Mouse (Mus musculus): Measurements from ENCODE around the gene Egfl8. TPM values are rescaled to one million over a fixed set of nuclear protein-coding genes. Genes with fewer than 3 reads are reported as not detected.

Gene Egfl8
- polyA plus RNA-seq, 1 experiment from 2014 or later: 5.2 TPM

- ATAC-seq (peak; percentile 91), DNase-seq (ENCODE audit: low spot score) (peak; percentile 100)
- peak within 1 kb of the TSS; percentile 55 for H3K4me3 ChIP-seq (ENCODE audit: low read depth, low read length)
- H3K9ac ChIP-seq (replicated peaks; ENCODE audit: low read depth): peak within 1 kb of the TSS; percentile 46
- under 1% methylated on average over 30 of the region's 30 CpGs for WGBS
- no peak for TF ChIP-seq CTCF (IDR thresholded peaks at IDR 0.05)
- peak; percentile 94 for TF ChIP-seq EP300 (IDR thresholded peaks at IDR 0.05)
- peak within 1 kb of the TSS; percentile 96 for H3K27ac ChIP-seq (ENCODE audit: low read length)
- H3K4me2 ChIP-seq (replicated peaks; ENCODE audit: low read depth, low read length): peak within 1 kb of the TSS; percentile 96
- no peaks in the 10 kb centered on the region for H3K27me3 ChIP-seq (replicated peaks; ENCODE audit: insufficient read depth, low read length)
- H3K4me1 ChIP-seq (ENCODE audit: insufficient read depth, low read depth, low read length): peaks cover 18% of the 10 kb centered on the region
- no peaks in the 10 kb centered on the region for H3K9me3 ChIP-seq (ENCODE audit: low read length)
- H3K36me3 ChIP-seq (ENCODE audit: insufficient read depth, low read length): no peaks in the 10 kb centered on the region
Measured at GRCm38 (mm10) chr17:34603375-34604060, 12.3 kb downstream of the Egfl8 start, which contains the start of gene Rnf5. TSS of gene Rnf5 (minus strand) at chr17:34603690.

- DNase-seq (ENCODE audit: low spot score) (no peak), ATAC-seq (no peak)
- Histone ChIP-seq H3K9ac (replicated peaks; ENCODE audit: low read depth) (no peak overlapping the region), H3K4me3 (ENCODE audit: low read depth, low read length) (no peak overlapping the region), H3K36me3 (ENCODE audit: insufficient read depth, low read length) (no peaks in the 10 kb centered on the region), H3K4me2 (replicated peaks; ENCODE audit: low read depth, low read length) (peak overlapping the region; percentile 30; the same call in 1 of the 2 replicates), H3K27me3 (replicated peaks; ENCODE audit: insufficient read depth, low read length) (no peaks in the 10 kb centered on the region), H3K27ac (ENCODE audit: low read length) (peak overlapping the region; percentile 66), H3K9me3 (ENCODE audit: low read length) (no peaks in the 10 kb centered on the region), H3K4me1 (ENCODE audit: insufficient read depth, low read depth, low read length) (peaks cover 20% of the 10 kb centered on the region)
- 57% methylated on average over 12 of the region's 12 CpGs for WGBS
- TF ChIP-seq CTCF (IDR thresholded peaks at IDR 0.05): no peak
- TF ChIP-seq EP300 (IDR thresholded peaks at IDR 0.05): no peak; the same call in 1 of the 2 replicates
Measured at GRCm38 (mm10) chr17:34601796-34602195, 14.0 kb downstream of the Egfl8 start.

- Histone ChIP-seq H3K9me3 (ENCODE audit: low read length) (no peaks in the 10 kb centered on the region), H3K4me1 (ENCODE audit: insufficient read depth, low read depth, low read length) (peaks cover 21% of the 10 kb centered on the region), H3K36me3 (ENCODE audit: insufficient read depth, low read length) (0 out of 2 replicates have a peak, but pooled peaks cover 5% of the 10 kb centered on the region), H3K4me2 (replicated peaks; ENCODE audit: low read depth, low read length) (peak overlapping the region; percentile 54), H3K9ac (replicated peaks; ENCODE audit: low read depth) (peak overlapping the region; percentile 56), H3K27ac (ENCODE audit: low read length) (peak overlapping the region; percentile 88; the same call in 1 of the 2 replicates), H3K27me3 (replicated peaks; ENCODE audit: insufficient read depth, low read length) (no peaks in the 10 kb centered on the region), H3K4me3 (ENCODE audit: low read depth, low read length) (peak overlapping the region; percentile 40)
- DNase-seq (ENCODE audit: low spot score) (no peak), ATAC-seq (no peak)
- 74% methylated on average over 9 of the region's 9 CpGs for WGBS
- TF ChIP-seq CTCF (IDR thresholded peaks at IDR 0.05): no peak
- no peak for TF ChIP-seq EP300 (IDR thresholded peaks at IDR 0.05)
Measured at GRCm38 (mm10) chr17:34599891-34600290, 15.9 kb downstream of the Egfl8 start.

GRCm38 (mm10) chr17:34597566-34598095 is 18.1 kb downstream of the Egfl8 start, which contains the start of gene Ager:
TSS of gene Ager (plus strand) at chr17:34597862.
- peak; percentile 84 for ATAC-seq
- Histone ChIP-seq H3K27me3 (replicated peaks; ENCODE audit: insufficient read depth, low read length) (no peaks in the 10 kb centered on the region), H3K36me3 (ENCODE audit: insufficient read depth, low read length) (peaks cover 11% of the 10 kb centered on the region; the same call in 1 of the 2 replicates), H3K4me3 (ENCODE audit: low read depth, low read length) (peak within 1 kb of the TSS; percentile 40), H3K4me1 (ENCODE audit: insufficient read depth, low read depth, low read length) (peaks cover 12% of the 10 kb centered on the region; the same call in 1 of the 2 replicates), H3K27ac (ENCODE audit: low read length) (peak within 1 kb of the TSS; percentile 88), H3K9ac (replicated peaks; ENCODE audit: low read depth) (peak within 1 kb of the TSS; percentile 56), H3K9me3 (ENCODE audit: low read length) (no peaks in the 10 kb centered on the region), H3K4me2 (replicated peaks; ENCODE audit: low read depth, low read length) (peak within 1 kb of the TSS; percentile 54)
- DNase-seq (ENCODE audit: low spot score): peak; percentile 92
- WGBS: 10% methylated on average over 5 of the region's 6 CpGs
- TF ChIP-seq EP300 (IDR thresholded peaks at IDR 0.05) (peak; percentile 95), CTCF (IDR thresholded peaks at IDR 0.05) (no peak)

DNA sequence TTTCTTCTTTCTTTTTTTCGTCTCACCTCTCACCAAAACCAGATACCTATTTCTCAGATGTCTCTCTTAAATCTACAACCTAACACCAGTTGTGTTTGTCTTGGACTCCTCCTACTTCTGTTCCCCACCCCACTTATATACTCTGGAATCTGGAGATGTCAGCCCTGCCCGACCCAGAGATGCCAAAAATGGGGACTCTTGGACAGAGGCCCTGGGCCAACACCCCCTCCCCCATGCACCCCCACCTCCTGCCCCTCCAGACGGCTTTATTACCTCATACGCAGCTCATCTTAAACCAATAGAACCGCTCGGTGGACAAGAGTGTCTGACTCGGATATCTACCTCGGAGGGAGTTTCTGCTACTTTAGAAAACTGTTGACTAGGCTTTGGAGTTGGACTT is 19.7 kb downstream of the Egfl8 start:
- Histone ChIP-seq H3K27ac (ENCODE audit: low read length) (peak overlapping the region; percentile 88), H3K4me2 (replicated peaks; ENCODE audit: low read depth, low read length) (peak overlapping the region; percentile 32; the same call in 1 of the 2 replicates), H3K4me3 (ENCODE audit: low read depth, low read length) (no peak overlapping the region), H3K9me3 (ENCODE audit: low read length) (no peaks in the 10 kb centered on the region), H3K4me1 (ENCODE audit: insufficient read depth, low read depth, low read length) (peaks cover 7% of the 10 kb centered on the region; the same call in 1 of the 2 replicates), H3K9ac (replicated peaks; ENCODE audit: low read depth) (no peak overlapping the region), H3K27me3 (replicated peaks; ENCODE audit: insufficient read depth, low read length) (no peaks in the 10 kb centered on the region), H3K36me3 (ENCODE audit: insufficient read depth, low read length) (peaks cover 11% of the 10 kb centered on the region; the same call in 1 of the 2 replicates)
- 33% methylated on average over 8 of the region's 8 CpGs for WGBS
- ATAC-seq (peak; percentile 45), DNase-seq (ENCODE audit: low spot score) (peak; percentile 78)
- peak; percentile 63; the same call in 1 of the 2 replicates for TF ChIP-seq EP300 (IDR thresholded peaks at IDR 0.05)
- no peak for TF ChIP-seq CTCF (IDR thresholded peaks at IDR 0.05)
